Mouse (Mus musculus) kidney, postnatal 14 days (tissue): ENCODE data around the gene AC124502.3.
"Not testable (repeated sequence)": the region's sequence is repeated elsewhere in the genome, so short reads cannot be mapped to it uniquely, and the experiment has no call there.

Experiments used
- DNase-seq: peaks from one replicate; pipeline ENCODE4 v3.0.0; 2022; ENCODE audit warnings: mixed read lengths

Gene AC124502.3

GRCm38 (mm10) chr19:5085145-5085863, 46.6 kb downstream of the AC124502.3 start, which contains the start of gene Tmem151a:
TSS of gene Tmem151a (minus strand) at chr19:5085531.
- peak; percentile 54 for DNase-seq

DNA sequence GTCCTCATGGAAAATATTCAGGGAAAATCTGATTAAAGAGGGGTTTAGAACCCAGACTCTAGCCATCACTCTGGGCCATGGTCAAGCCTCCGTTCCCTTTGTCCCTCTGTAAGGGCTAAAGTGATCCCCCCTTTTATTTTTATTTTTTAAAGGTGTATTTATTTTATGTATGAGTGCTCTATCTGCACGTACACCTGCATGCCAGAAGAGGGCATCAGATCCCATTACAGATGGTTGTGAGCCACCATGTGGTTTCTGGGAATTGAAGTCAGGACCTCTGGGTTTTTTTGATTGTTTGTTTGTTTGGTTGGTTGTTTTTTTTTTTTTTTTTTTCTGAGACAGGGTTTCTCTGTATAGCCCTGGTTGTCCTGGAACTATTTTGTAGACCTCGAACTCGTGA, 47.8 kb downstream of the AC124502.3 start:
- not testable (repeated sequence) for DNase-seq

GRCm38 (mm10) chr19:5087884-5088728, 49.4 kb downstream of the AC124502.3 start, which contains the start of gene Yif1a:
TSS of gene Yif1a (plus strand) at chr19:5088538.
- DNase-seq: peak; percentile 98

- DNase-seq: no peak
Measured at GRCm38 (mm10) chr19:5089324-5089723, 50.6 kb downstream of the AC124502.3 start.

GRCm38 (mm10) chr19:5092083-5092482, 53.4 kb downstream of the AC124502.3 start:
- DNase-seq: no peak

DNA sequence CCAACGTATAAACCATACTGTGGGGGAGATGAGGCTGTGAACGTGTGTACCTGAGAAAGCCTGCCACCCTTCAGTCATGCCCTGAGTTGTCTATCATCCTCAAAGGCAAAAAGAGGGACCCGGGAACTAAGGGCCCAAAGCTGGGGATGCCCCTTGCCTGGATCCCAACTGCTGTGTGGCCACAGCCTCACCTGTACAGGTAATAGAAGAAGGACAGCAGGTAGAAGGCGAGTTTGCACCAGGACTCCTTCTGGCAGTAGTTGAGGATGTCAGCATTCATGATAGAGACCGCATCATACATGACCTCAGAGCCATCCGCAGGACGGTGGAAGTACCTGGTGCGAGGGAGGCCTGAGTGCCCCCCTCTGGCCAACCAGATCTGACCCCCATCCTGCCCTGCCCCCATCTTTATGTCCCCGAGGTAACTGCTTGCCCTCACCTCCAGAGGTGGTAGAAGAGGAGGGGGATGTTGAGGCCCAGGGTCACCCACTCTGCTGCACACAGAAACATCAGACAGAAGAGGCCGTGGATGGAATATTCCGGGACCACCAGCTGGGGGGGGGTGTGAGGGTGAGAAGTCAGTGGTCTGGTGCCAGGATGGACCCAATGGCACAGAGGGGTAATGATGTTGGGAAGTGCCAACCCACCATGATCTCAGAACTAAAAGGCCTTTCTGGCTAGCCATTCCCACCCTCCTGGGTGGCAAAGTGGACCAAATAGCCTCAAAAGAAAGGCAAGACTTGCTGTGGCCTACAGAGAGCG, 55.0 kb downstream of the AC124502.3 start:
- no peak for DNase-seq

DNA sequence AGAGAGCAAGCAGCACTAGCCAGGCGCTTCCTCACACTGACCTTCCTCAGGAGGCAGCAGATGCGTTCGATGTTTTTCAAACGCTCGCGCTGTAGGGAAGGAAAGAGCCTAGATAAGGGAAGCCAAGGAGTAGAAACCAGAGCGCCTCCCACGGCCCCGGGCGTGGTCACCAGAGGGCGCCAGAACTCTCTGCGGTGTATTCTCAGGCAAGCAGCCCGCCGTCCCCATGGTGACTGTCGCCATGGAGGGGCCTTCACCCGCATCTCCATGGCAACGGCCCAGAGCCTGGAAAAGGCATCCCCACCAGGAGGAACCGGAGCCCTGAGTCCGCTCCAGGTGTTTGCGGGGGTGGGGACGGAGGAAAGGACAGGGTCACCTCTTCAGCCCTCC, 55.5 kb downstream of the AC124502.3 start:
- DNase-seq: peak; percentile 94

DNA sequence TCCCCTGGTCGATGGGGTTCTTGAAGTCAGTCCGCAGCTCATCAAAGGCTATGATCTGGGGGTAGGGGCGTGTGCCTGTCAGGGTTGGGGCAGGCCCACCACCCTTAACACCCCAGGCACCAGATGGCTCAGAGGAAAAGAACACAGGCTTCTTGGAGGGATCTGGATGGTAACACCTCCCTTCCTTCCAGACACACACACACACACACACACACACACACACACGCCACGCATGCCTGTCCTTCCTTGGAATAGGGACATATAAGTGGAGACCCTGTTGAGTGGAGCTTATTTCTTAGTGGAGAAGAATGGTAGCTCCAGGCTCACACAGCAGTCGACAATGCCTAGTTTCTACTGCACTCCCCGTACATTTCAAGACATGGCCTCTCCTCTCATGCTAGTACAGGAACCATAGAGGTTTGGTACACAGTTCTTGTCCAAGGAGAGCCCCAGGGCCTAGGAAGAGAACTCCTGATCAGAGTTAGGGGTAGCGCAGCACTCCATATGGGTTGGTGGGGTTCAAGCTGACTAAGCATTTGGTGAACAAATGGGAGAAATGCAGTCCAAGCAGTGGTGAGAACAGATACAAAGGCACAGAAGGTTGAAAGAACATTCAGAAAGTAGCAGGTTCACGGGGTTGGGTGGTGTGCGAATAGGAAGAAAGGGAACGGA, 56.2 kb downstream of the AC124502.3 start:
- no peak for DNase-seq

DNA sequence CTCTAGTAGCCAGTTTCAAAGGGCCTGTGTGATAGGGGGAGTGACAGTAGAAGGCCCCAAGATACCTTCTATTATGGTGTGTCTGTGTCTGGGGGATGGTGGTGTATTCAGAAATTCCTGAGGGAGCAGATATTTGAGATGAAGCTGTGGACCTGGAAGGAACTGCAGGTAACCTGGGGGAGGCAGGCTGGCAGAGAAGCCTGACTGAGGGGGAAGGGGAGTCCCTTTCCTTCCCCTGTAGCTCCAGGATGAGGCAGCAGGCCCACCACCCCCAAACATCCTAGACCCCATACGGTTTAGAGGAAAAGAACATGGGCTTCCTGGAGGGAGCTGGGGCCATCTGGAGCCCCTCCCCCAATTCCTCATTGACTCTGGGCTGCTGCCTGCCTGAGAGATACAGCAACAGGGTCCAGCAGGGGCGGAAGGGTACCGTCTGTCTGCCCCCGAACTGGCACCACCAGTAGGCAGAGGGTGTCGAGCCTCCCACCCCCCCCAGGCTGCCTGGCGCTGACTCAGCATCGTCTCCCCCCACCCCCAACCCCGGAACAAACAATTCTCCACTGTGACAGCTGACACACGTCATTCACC, 57.3 kb downstream of the AC124502.3 start:
- DNase-seq: no peak

DNA sequence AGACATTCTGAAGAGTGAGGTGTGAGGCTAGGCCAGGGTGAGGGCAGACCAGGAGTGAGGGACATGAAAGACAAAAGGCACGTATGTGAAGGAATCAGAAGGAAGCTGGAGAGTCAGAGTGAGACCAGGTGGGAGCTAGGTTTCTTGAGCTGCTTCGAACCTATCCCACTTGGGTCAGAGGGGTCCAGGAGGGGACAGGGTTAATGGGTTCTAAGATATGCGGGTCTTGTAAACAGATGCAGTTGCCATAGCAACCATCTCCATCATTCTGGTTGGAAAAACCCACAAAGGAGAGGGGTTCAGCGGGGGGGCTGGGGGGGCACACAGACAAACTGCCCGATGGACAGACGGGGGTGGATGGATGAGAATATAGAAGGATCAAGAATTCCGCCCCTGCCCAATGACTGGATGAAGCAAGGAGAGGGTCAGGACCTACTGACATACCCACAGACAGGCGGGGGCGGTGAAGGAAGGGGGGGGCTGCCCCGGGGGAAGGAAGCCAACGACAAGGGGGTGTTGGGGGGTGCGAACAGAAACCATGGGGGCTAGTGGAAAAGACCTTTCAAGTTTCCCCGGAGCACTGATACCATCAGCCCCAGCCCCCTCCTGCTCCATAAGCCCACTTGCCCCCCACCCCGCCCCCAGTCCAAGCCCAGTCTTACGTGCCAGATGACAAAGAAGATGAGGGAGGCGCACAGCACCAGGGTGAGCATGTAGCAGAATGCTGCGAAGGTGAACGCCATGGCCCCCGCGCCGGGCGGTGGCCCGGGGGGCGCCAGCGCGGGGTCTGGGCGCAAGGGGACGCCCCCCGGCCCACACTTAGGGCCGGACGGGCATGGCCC, 59.1 kb downstream of the AC124502.3 start:
- no peak for DNase-seq

DNA sequence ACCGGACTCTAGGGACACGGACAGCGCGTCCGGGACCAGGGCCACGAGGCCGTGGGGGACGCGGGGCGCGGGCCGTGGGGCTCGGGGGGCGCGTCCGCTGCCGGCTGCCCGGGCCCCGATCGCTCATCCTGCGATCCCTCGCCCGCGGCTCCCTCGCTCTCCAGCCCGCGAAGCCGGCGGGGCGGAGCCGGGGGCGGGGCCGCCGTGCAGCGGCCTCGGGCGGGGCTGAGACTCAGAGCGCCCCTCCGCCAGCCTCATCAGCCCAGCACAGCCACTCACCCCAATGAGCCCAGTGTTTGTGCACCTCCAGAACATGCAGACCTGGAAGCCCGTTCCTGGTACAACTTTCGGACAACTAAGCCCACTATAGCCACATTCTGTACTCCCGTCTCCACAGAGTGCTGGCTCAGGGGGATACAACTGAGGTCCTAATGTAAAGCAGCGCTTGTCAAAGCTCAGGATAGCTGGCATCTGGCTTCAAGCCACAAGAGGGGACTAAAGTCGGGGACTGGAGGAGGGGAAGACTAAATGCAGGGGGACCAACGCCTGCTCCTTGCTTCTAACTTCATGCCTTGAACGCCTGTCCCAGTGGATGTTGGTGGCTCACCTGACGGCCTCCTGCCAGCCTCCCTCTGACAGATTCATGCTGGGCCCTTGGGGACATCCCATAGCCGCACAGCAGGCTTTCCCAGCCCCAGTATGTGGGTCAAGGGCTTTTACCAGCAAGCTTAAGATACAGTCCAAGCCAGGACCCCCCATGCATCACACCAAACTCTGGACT, 59.9 kb downstream of the AC124502.3 start, which contains the start of gene Cnih2:
Gene Cnih2, minus strand, starts transcription at position 159 of the 781 bp plus-strand sequence.
- DNase-seq: peak; percentile 78
